Mouse (Mus musculus): ENCODE measurements at regions not wholly inside any gene's neighbourhood (a gene's known extent, or its start where the extent isn't known, plus 50 kb on each side); places are given as distances from the start of the nearest gene placed in this dataset.
"Not testable (repeated sequence)": the region's sequence is repeated elsewhere in the genome, so short reads cannot be mapped to it uniquely, and the experiment has no call there.

- no peak for ATAC-seq (replicated peaks; ENCODE audit: poor library complexity)
Observed at GRCm38 (mm10) chr10:33715701-33716250, 70.7 kb downstream of the Sult3a2 start.

GRCm38 (mm10) chr10:33708656-33709055 is 77.8 kb downstream of the Sult3a2 start:
- not testable (repeated sequence) for ATAC-seq (replicated peaks; ENCODE audit: poor library complexity)

- not testable (repeated sequence) for ATAC-seq (replicated peaks; ENCODE audit: poor library complexity)
Observed at GRCm38 (mm10) chr10:33704245-33704644, 79.7 kb upstream of the Clvs2 start.

GRCm38 (mm10) chr10:33703420-33703819 is 78.9 kb upstream of the Clvs2 start:
- 0 out of 2 replicates have a peak, but pooled peaks have one; percentile 54 for ATAC-seq (replicated peaks; ENCODE audit: poor library complexity)

Data from megakaryocyte progenitor cell, adult 5-6 weeks (primary cell).